Mouse (Mus musculus): ENCODE results near the gene Tmem121b.

- no peak for TF ChIP-seq POLR2A (IDR thresholded peaks at IDR 0.05; ENCODE audit: insufficient read depth, low read length)
- no peak for TF ChIP-seq CTCF (IDR thresholded peaks at IDR 0.05; ENCODE audit: low read depth, low read length)
These were observed 37.7 kb upstream of the Tmem121b start, which contains the start of gene Hdhd5 for GRCm38 (mm10) chr6:120531020-120531965.

Measured in ES-Bruce4 (cell line).